Mouse (Mus musculus) CH12.LX (cell line): ENCODE results near the gene Dhrs11. TPM values are rescaled to one million over a fixed set of nuclear protein-coding genes. Genes with fewer than 3 reads are reported as not detected.

Experiments used
- DNase-seq: peaks from one replicate; pipeline ENCODE4 v3.0.0-alpha.2; 2013; ENCODE audit errors: extremely low read depth
- H3K27ac ChIP-seq: 2 replicates; pipeline ENCODE4 v1.5.1; 2012; ENCODE audit warnings: low read depth, mild to moderate bottlenecking, control low read depth, moderate library complexity; ENCODE audit not compliant: insufficient read depth
- H3K27me3 ChIP-seq: replicated peaks from 2 replicates; pipeline ENCODE3; 2012; ENCODE audit warnings: inconsistent platforms
- H3K36me3 ChIP-seq, 2 experiments: replicated peaks in 1 of 2; 2 replicates each; pipeline versions ENCODE3 to v1.6.1; 2012; ENCODE audit warnings: inconsistent platforms in 1 of 2, low read length in 1 of 2, mild to moderate bottlenecking in 1 of 2, mixed read lengths in 1 of 2, moderate library complexity in 1 of 2; ENCODE audit not compliant: control insufficient read depth in 1 of 2, insufficient read depth in 1 of 2
- H3K4me1 ChIP-seq, 2 experiments: 2 replicates each; pipeline ENCODE4 v1.6.1; 2012; ENCODE audit warnings: inconsistent platforms in 1 of 2, moderate library complexity in 1 of 2; ENCODE audit not compliant: insufficient read depth in 2 of 2, control insufficient read depth in 1 of 2
- H3K4me2 ChIP-seq: 2 replicates; pipeline ENCODE4 v1.6.1; 2012; ENCODE audit warnings: low read depth, mild to moderate bottlenecking, control low read depth; ENCODE audit not compliant: poor library complexity, insufficient read depth, severe bottlenecking
- H3K4me3 ChIP-seq, 3 experiments: fragments of 150-350 bp in 1 of 3; sonication (generic) in 1 of 3; replicated peaks in 1 of 3; 2 replicates each; pipeline versions ENCODE3 to v1.5.1; 2011 to 2012; ENCODE audit warnings: low read depth in 2 of 3, low read length in 2 of 3, mild to moderate bottlenecking in 2 of 3, moderate library complexity in 2 of 3, control low read depth in 1 of 3, improper control_type of control experiment in 1 of 3, inconsistent platforms in 1 of 3, mixed read lengths in 1 of 3; ENCODE audit not compliant: poor library complexity in 1 of 3
- H3K79me2 ChIP-seq: replicated peaks from 2 replicates; pipeline ENCODE4 v1.6.1; 2012; ENCODE audit warnings: mild to moderate bottlenecking, moderate library complexity; ENCODE audit not compliant: control insufficient read depth, poor library complexity, insufficient read depth, severe bottlenecking; ENCODE audit errors: extremely low read depth
- H3K9ac ChIP-seq: 2 replicates; pipeline ENCODE4 v1.6.1; 2012; ENCODE audit warnings: low read depth, mild to moderate bottlenecking, control low read depth, moderate library complexity; ENCODE audit not compliant: insufficient read depth
- H3K9me3 ChIP-seq: replicated peaks from 2 replicates; pipeline ENCODE3; 2012; ENCODE audit warnings: low read length, inconsistent platforms, mixed read lengths
- BHLHE40 ChIP-seq: IDR thresholded peaks from 2 replicates; pipeline ENCODE4 v1.6.1; 2011; ENCODE audit warnings: mild to moderate bottlenecking, low read depth, low read length, improper control_type of control experiment
- CHD1 ChIP-seq: IDR thresholded peaks from 2 replicates; pipeline ENCODE4 v1.6.1; 2012; ENCODE audit warnings: low read depth, low read length, improper control_type of control experiment, inconsistent platforms
- CHD2 ChIP-seq: IDR thresholded peaks from 2 replicates; pipeline ENCODE4 v1.6.1; 2011; ENCODE audit warnings: low read length, improper control_type of control experiment
- CTCF ChIP-seq, 2 experiments: IDR thresholded peaks in 1 of 2; conservative IDR thresholded peaks in 1 of 2; 2 replicates each; pipeline ENCODE4 v1.5.1; 2011 to 2012; ENCODE audit warnings: low read depth in 2 of 2, low read length in 2 of 2, improper control_type of control experiment in 1 of 2, inconsistent platforms in 1 of 2, mild to moderate bottlenecking in 1 of 2, moderate library complexity in 1 of 2
- E2F4 ChIP-seq: IDR thresholded peaks from 2 replicates; pipeline ENCODE4 v1.6.1; 2011; ENCODE audit warnings: low read depth, low read length, improper control_type of control experiment; ENCODE audit not compliant: insufficient replicate concordance
- ELF1 ChIP-seq: IDR thresholded peaks from 2 replicates; pipeline ENCODE4 v1.6.1; 2014; ENCODE audit warnings: low read depth, mild to moderate bottlenecking, inconsistent platforms, low read length, improper control_type of control experiment
- EP300 ChIP-seq: IDR thresholded peaks from 2 replicates; pipeline ENCODE4 v1.6.1; 2011; ENCODE audit warnings: low read length, improper control_type of control experiment
- ETS1 ChIP-seq: conservative IDR thresholded peaks from 2 replicates; pipeline ENCODE4 v1.6.1; 2012; ENCODE audit warnings: low read depth, mild to moderate bottlenecking, inconsistent platforms, low read length, improper control_type of control experiment, moderate library complexity
- GABPA ChIP-seq: IDR thresholded peaks from 2 replicates; pipeline ENCODE4 v1.6.1; 2012; ENCODE audit warnings: low read depth, low read length, improper control_type of control experiment, inconsistent platforms; ENCODE audit not compliant: insufficient replicate concordance
- HCFC1 ChIP-seq: IDR thresholded peaks from 2 replicates; pipeline ENCODE4 v1.6.1; 2012; ENCODE audit warnings: low read depth, mild to moderate bottlenecking, inconsistent platforms, low read length, improper control_type of control experiment
- IRF4 ChIP-seq: IDR thresholded peaks from 2 replicates; pipeline ENCODE4 v1.6.1; 2014; ENCODE audit warnings: low read depth, mild to moderate bottlenecking, inconsistent platforms, low read length, improper control_type of control experiment
- JUN ChIP-seq: IDR thresholded peaks from 2 replicates; pipeline ENCODE4 v1.6.1; 2011; ENCODE audit warnings: low read depth, mild to moderate bottlenecking, low read length, improper control_type of control experiment, moderate library complexity; ENCODE audit not compliant: insufficient read depth
- JUND ChIP-seq: conservative IDR thresholded peaks from 2 replicates; pipeline ENCODE4 v1.6.1; 2011; ENCODE audit warnings: low read depth, low read length, improper control_type of control experiment
- KAT2A ChIP-seq: IDR thresholded peaks from 2 replicates; pipeline ENCODE4 v1.6.1; 2012; ENCODE audit warnings: low read length, improper control_type of control experiment, inconsistent platforms; ENCODE audit not compliant: insufficient replicate concordance
- MAFK ChIP-seq: IDR thresholded peaks from 2 replicates; pipeline ENCODE4 v1.6.1; 2011; ENCODE audit warnings: low read length, improper control_type of control experiment; ENCODE audit not compliant: insufficient replicate concordance
- MAX ChIP-seq: IDR thresholded peaks from 2 replicates; pipeline ENCODE4 v1.6.1; 2011; ENCODE audit warnings: low read length, improper control_type of control experiment
- MAZ ChIP-seq: IDR thresholded peaks from 2 replicates; pipeline ENCODE4 v1.6.1; 2012; ENCODE audit warnings: low read depth, mild to moderate bottlenecking, inconsistent platforms, low read length, improper control_type of control experiment, moderate library complexity
- MEF2A ChIP-seq: IDR thresholded peaks from 2 replicates; pipeline ENCODE4 v1.6.1; 2014; ENCODE audit warnings: low read depth, mild to moderate bottlenecking, inconsistent platforms, low read length, improper control_type of control experiment, borderline replicate concordance
- MXI1 ChIP-seq: IDR thresholded peaks from 2 replicates; pipeline ENCODE4 v1.6.1; 2011; ENCODE audit warnings: mild to moderate bottlenecking, low read depth, low read length, improper control_type of control experiment
- MYC ChIP-seq: IDR thresholded peaks from 2 replicates; pipeline ENCODE4 v1.6.1; 2011; ENCODE audit warnings: low read depth, mild to moderate bottlenecking, improper control_type of control experiment, low read length
- NELFE ChIP-seq: IDR thresholded peaks from 2 replicates; pipeline ENCODE4 v1.6.1; 2011; ENCODE audit warnings: low read depth, low read length, improper control_type of control experiment
- NRF1 ChIP-seq: IDR thresholded peaks from 2 replicates; pipeline ENCODE4 v1.6.1; 2014; ENCODE audit warnings: low read depth, mild to moderate bottlenecking, inconsistent platforms, low read length, improper control_type of control experiment, moderate library complexity
- PAX5 ChIP-seq: IDR thresholded peaks from 2 replicates; pipeline ENCODE4 v1.6.1; 2012; ENCODE audit warnings: low read length, inconsistent platforms, mixed read lengths
- POLR2A ChIP-seq: IDR thresholded peaks from 2 replicates; pipeline ENCODE4 v1.6.1; 2011; ENCODE audit warnings: low read depth, mild to moderate bottlenecking, improper control_type of control experiment, low read length
- POLR2AphosphoS2 ChIP-seq: IDR thresholded peaks from 2 replicates; pipeline ENCODE4 v1.6.1; 2011; ENCODE audit warnings: low read depth, low read length, improper control_type of control experiment
- RAD21 ChIP-seq: IDR thresholded peaks from 2 replicates; pipeline ENCODE4 v1.6.1; 2011; ENCODE audit warnings: low read depth, mild to moderate bottlenecking, low read length, improper control_type of control experiment, moderate library complexity
- RCOR1 ChIP-seq: conservative IDR thresholded peaks from 2 replicates; pipeline ENCODE4 v1.6.1; 2012; ENCODE audit warnings: low read depth, mild to moderate bottlenecking, inconsistent platforms, low read length, improper control_type of control experiment
- SIN3A ChIP-seq: IDR thresholded peaks from 2 replicates; pipeline ENCODE4 v1.6.1; 2012; ENCODE audit warnings: low read length, improper control_type of control experiment, inconsistent platforms
- SMC3 ChIP-seq: IDR thresholded peaks from 2 replicates; pipeline ENCODE4 v1.6.1; 2011; ENCODE audit warnings: low read depth, low read length, improper control_type of control experiment
- TBP ChIP-seq: conservative IDR thresholded peaks from 2 replicates; pipeline ENCODE4 v1.6.1; 2011; ENCODE audit warnings: low read depth, low read length, improper control_type of control experiment
- TCF12 ChIP-seq: IDR thresholded peaks from 2 replicates; pipeline ENCODE4 v1.6.1; 2014; ENCODE audit warnings: low read depth, mild to moderate bottlenecking, inconsistent platforms, low read length, improper control_type of control experiment
- UBTF ChIP-seq: IDR thresholded peaks from 2 replicates; pipeline ENCODE4 v1.6.1; 2012; ENCODE audit warnings: low read depth, mild to moderate bottlenecking, inconsistent platforms, low read length, improper control_type of control experiment, moderate library complexity
- USF1 ChIP-seq: IDR thresholded peaks from 2 replicates; pipeline ENCODE4 v1.6.1; 2014; ENCODE audit warnings: low read depth, mild to moderate bottlenecking, inconsistent platforms, low read length, improper control_type of control experiment
- USF2 ChIP-seq: conservative IDR thresholded peaks from 2 replicates; pipeline ENCODE4 v1.6.1; 2011; ENCODE audit warnings: low read depth, low read length, improper control_type of control experiment
- ZC3H11A ChIP-seq: IDR thresholded peaks from 2 replicates; pipeline ENCODE4 v1.6.1; 2012; ENCODE audit warnings: low read depth, mild to moderate bottlenecking, inconsistent platforms, low read length, improper control_type of control experiment
- ZKSCAN1 ChIP-seq: IDR thresholded peaks from 2 replicates; pipeline ENCODE4 v1.6.1; 2012; ENCODE audit warnings: low read depth, inconsistent platforms, low read length, improper control_type of control experiment, borderline replicate concordance
- ZMIZ1 ChIP-seq: IDR thresholded peaks from 2 replicates; pipeline ENCODE4 v1.6.1; 2012; ENCODE audit warnings: low read depth, mild to moderate bottlenecking, inconsistent platforms, low read length, improper control_type of control experiment
- ZNF384 ChIP-seq: IDR thresholded peaks from 2 replicates; pipeline ENCODE4 v1.6.1; 2012; ENCODE audit warnings: low read depth, low read length, improper control_type of control experiment, inconsistent platforms
- dilution Hi-C: fragments of 300-500 bp; cut with MboI; formaldehyde crosslinking; loops from 2 replicates; pipeline ENCODE4 v1.14.3; 2020; ENCODE audit warnings: low sequenced_read_pairs; ENCODE audit not compliant: extremely low pct_unique_long_range_greater_than_20kb, extremely low pct_ligation_motif_present
- in situ Hi-C: fragments of 300-500 bp; cut with MboI; formaldehyde crosslinking; loops from 3 replicates; pipeline ENCODE4 v1.14.3; 2019; ENCODE audit warnings: low sequenced_read_pairs, low pct_ligation_motif_present, low pct_unique_long_range_greater_than_20kb, mixed read lengths
- polyA plus RNA-seq: library from polyadenylated mRNA; unstranded; fragments of >175 nt; gene quantifications from 2 replicates; pipeline ENCODE4 v1.2.1, GENCODE M21; 2012; ENCODE audit warnings: low read depth; ENCODE audit not compliant: insufficient read length
- total RNA-seq, 2 experiments: library from RNA; depleted of rRNA; stranded (reverse); fragments of 300-350 nt in 1 of 2; fragments of >200 nt in 1 of 2; gene quantifications; 2 replicates each; pipeline ENCODE4 v1.2.3; 2012 to 2014

Dhrs11 gene
- total and polyA plus RNA-seq, 3 experiments, result 6.1 to 17.1 (median 8.3) TPM

GRCm38 (mm10) chr11:84871046-84871445, 42.3 kb upstream of the Dhrs11 start:
- TF ChIP-seq SIN3A (no peak; the same call in none of the 2 replicates), ZMIZ1 (no peak), JUN (peak; percentile 5; the same call in 1 of the 2 replicates), ZKSCAN1 (no peak), SMC3 (no peak), USF1 (no peak), UBTF (no peak), HCFC1 (no peak), MAZ (0 out of 2 replicates have a peak, but pooled peaks have one; percentile 9), E2F4 (no peak), CHD1 (no peak), IRF4 (peak; percentile 36), USF2 (no peak), NRF1 (no peak), NELFE (peak; percentile 16; the same call in 1 of the 2 replicates), CHD2 (no peak), ZC3H11A (no peak), POLR2AphosphoS2 (0 out of 2 replicates have a peak, but pooled peaks have one; percentile 73), EP300 (no peak; the same call in 1 of the 2 replicates), CTCF (conservative IDR thresholded peaks at IDR 0.05 in 1 of 2, IDR thresholded peaks at IDR 0.05 in 1 of 2; ENCODE audit: low read depth in 2 of 2, low read length in 2 of 2) (no peak), PAX5 (no peak), ZNF384 (no peak), MAX (no peak; the same call in none of the 2 replicates), ETS1 (no peak; the same call in 1 of the 2 replicates), POLR2A (no peak; the same call in 1 of the 2 replicates), RCOR1 (no peak), KAT2A (no peak), RAD21 (no peak), MXI1 (peak; percentile 71), MAFK (no peak), GABPA (no peak), MYC (peak; percentile 90), BHLHE40 (no peak), JUND (no peak), MEF2A (0 out of 2 replicates have a peak, but pooled peaks have one; percentile 11), ELF1 (no peak), TCF12 (peak; percentile 14; the same call in 1 of the 2 replicates), TBP (no peak; the same call in 1 of the 2 replicates)
- dilution Hi-C loops, result no loop called here

More at GRCm38 (mm10) chr11:84871046-84871445, 42.3 kb upstream of the Dhrs11 start:
- H3K79me2 ChIP-seq, result peaks cover 27% of the 10 kb centered on the region
- H3K4me3 ChIP-seq, result peak overlapping the region; percentile 61 to 83 (median 67)
- peak overlapping the region; percentile 74 for H3K27ac ChIP-seq
- H3K9me3 ChIP-seq, result no peaks in the 10 kb centered on the region
- peak overlapping the region; percentile 98 for H3K9ac ChIP-seq
- H3K27me3 ChIP-seq, result no peaks in the 10 kb centered on the region
- H3K4me2 ChIP-seq, result peak overlapping the region; percentile 87
- in situ Hi-C loops, result no loop called here
- DNase-seq, result no peak
- H3K4me1 ChIP-seq, result peaks cover 8 to 40% of the 10 kb centered on the region in 2 experiments; a peak in 3 of 4 replicates
- peaks cover 2 to 34% of the 10 kb centered on the region in 2 experiments for H3K36me3 ChIP-seq
